Mouse (Mus musculus) kidney, embryonic 15.5 days (tissue): ENCODE measurements around the gene Usp44. TPM values are rescaled to one million over a fixed set of nuclear protein-coding genes. Genes with fewer than 3 reads are reported as not detected.

Experiments used
- ATAC-seq: fragments of 200-750 bp; cut with Nextera tagmentation; replicated peaks from 2 replicates; pipeline ENCODE4 v1.8.0; 2017; ENCODE audit warnings: moderate TSS enrichment; ENCODE audit not compliant: low FRiP score
- H3K27ac ChIP-seq: fragments of 300-500 bp; sonication (generic); 2 replicates; pipeline ENCODE4 v1.5.1; 2015; ENCODE audit warnings: mild to moderate bottlenecking, inconsistent platforms
- H3K27me3 ChIP-seq: fragments of 300-500 bp; sonication (generic); 2 replicates; pipeline ENCODE4 v1.6.1; 2015; ENCODE audit warnings: inconsistent platforms
- H3K36me3 ChIP-seq: fragments of 300-500 bp; sonication (generic); 2 replicates; pipeline ENCODE4 v1.6.1; 2015; ENCODE audit warnings: inconsistent platforms
- H3K4me1 ChIP-seq: fragments of 300-500 bp; sonication (generic); 2 replicates; pipeline ENCODE4 v1.6.1; 2015; ENCODE audit warnings: inconsistent platforms
- H3K4me2 ChIP-seq: fragments of 300-500 bp; sonication (generic); 2 replicates; pipeline ENCODE4 v1.6.1; 2015; ENCODE audit warnings: moderate library complexity, mild to moderate bottlenecking, inconsistent platforms
- H3K4me3 ChIP-seq: fragments of 300-500 bp; sonication (generic); replicated peaks from 2 replicates; pipeline ENCODE4 v1.5.1; 2015; ENCODE audit warnings: mild to moderate bottlenecking, inconsistent platforms
- H3K9ac ChIP-seq: fragments of 300-500 bp; sonication (generic); 2 replicates; pipeline ENCODE4 v1.6.1; 2015; ENCODE audit warnings: mild to moderate bottlenecking, inconsistent platforms
- H3K9me3 ChIP-seq: fragments of 300-500 bp; sonication (generic); replicated peaks from 2 replicates; pipeline ENCODE4 v1.6.1; 2016; ENCODE audit warnings: inconsistent platforms
- WGBS: fragments of 180-500 bp; shearing (Covaris S2); methylation state at CpG from one replicate; pipeline ENCODE4 v1.1.7; 2015; ENCODE audit warnings: mixed read lengths; 5-methylcytosine and 5-hydroxymethylcytosine counted together
- polyA plus RNA-seq: library from polyadenylated mRNA; unstranded; fragments of >200 nt; fragmentation: Nextera tagmentation; extraction: Ambion mirVana; gene quantifications from 2 replicates; pipeline ENCODE4 v1.2.1, GENCODE M21; 2015

Usp44 gene
- polyA plus RNA-seq, 1 experiment from 2014 or later: 0.73 TPM

DNA sequence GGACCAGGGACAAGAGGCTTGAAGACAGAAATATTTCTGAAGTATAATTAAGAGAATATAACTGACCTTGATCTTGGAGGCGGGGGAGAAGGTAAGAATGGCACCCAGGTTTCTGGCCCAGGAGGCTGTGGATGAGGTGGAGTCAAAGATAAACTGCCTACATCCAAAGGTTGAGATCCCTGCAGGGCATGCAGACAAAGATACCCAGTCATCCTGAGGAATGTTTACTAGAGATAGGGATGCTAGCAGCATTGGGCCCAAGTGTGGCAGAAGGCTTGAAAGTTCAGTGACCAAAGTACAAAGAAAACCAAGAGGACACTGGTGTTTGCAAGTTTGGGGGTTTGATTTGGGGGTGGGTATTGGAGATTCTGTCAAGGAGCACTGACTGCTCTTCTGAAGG, 59.7 kb downstream of the Usp44 start:
- peaks cover 14% of the 10 kb centered on the region for H3K4me1 ChIP-seq
- no peak for ATAC-seq
- WGBS: 95% methylated on average over 1 of the region's 1 CpGs
- H3K27me3 ChIP-seq: no peaks in the 10 kb centered on the region
- H3K4me2 ChIP-seq: no peak overlapping the region
- no peak overlapping the region for H3K27ac ChIP-seq
- H3K9me3 ChIP-seq: no peaks in the 10 kb centered on the region
- H3K4me3 ChIP-seq: no peak overlapping the region
- H3K9ac ChIP-seq: no peak overlapping the region
- peaks cover 12% of the 10 kb centered on the region for H3K36me3 ChIP-seq

DNA sequence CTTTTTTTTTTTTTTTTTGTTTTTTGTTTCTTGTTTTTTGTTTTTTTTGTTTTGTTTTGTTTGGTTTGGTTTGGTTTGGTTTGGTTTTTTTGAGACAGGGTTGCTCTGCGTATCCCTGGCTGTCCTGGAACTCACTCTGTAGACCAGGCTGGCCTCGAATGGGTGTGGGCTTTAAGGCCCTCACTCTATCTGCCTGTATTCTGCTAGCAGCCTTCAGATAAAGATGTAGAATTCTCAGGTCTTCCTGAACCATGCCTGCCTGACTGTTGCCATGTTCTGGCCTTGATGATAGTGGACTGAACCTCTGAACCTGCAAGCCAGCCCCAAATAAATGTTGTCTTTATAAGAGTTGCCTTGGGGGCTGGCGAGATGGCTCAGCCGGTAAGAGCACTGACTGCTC, 61.2 kb downstream of the Usp44 start:
- WGBS: 94% methylated on average over 4 of the region's 4 CpGs
- Histone ChIP-seq H3K36me3 (no peaks in the 10 kb centered on the region), H3K9ac (no peak overlapping the region), H3K27me3 (no peaks in the 10 kb centered on the region), H3K4me2 (no peak overlapping the region), H3K9me3 (no peaks in the 10 kb centered on the region), H3K4me3 (no peak overlapping the region), H3K4me1 (peaks cover 14% of the 10 kb centered on the region), H3K27ac (no peak overlapping the region)
- ATAC-seq: no peak

DNA sequence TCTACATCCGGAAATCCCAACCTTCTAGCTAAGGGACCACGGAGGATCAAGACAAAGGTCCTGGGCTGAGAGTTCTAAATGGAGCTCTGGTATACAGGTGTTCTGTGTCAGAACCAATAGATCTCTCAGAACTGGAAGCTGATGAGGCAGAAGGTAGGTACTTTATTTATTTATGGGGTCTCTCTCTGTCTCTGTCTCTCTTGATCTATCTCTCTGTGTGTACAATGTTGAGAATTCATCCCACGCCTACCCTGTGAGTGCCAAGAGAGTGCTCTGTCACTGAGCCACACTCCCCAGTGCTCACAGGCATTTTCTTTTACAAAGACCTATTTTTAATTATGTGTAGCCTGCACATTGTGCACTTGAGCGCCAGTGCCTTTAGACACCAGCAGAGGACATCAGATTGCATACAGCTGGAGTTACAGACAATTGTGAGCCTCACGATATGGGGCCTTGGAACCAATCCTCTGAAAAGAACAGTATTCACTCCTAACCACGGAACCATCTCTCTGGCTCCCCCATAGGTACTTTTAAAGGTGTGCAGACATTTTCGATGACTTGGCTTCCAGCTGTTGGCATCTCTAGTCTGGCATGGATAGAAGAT, 65.8 kb downstream of the Usp44 start, which contains the start of gene Metap2:
Gene Metap2, minus strand, starts transcription at position 51 of the 604 bp plus-strand sequence.
- Histone ChIP-seq H3K4me3 (no peak within 1 kb of the TSS), H3K36me3 (no peaks in the 10 kb centered on the region), H3K4me1 (peaks cover 3% of the 10 kb centered on the region; the same call in 1 of the 2 replicates), H3K4me2 (no peak within 1 kb of the TSS), H3K27me3 (no peaks in the 10 kb centered on the region), H3K27ac (no peak within 1 kb of the TSS), H3K9me3 (no peaks in the 10 kb centered on the region), H3K9ac (no peak within 1 kb of the TSS)
- 71% methylated on average over 7 of the region's 7 CpGs for WGBS
- no peak for ATAC-seq

DNA sequence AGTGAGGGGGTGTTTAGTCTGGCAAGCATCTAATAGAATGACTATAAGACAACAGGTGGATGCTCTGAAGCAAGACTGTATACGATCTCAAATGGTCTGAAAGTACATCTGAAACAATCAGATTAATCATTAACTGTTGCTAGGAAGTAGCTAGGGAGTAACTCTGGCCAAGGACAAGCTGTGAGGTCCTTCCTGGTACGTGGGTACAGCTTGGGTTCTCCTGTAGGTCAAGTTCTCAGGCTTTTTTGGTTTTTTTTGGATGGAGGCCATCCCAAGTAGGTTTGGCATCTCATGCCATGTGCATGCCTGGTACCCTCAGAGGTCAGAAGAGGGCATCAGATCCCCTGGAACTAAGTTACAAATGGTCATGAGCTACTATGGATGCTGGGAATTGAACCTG, 67.9 kb downstream of the Usp44 start:
- 0 out of 2 replicates have a peak, but pooled peaks have one; percentile 36 for ATAC-seq
- no peak overlapping the region for H3K27ac ChIP-seq
- no peaks in the 10 kb centered on the region for H3K27me3 ChIP-seq
- H3K4me2 ChIP-seq: no peak overlapping the region
- no peak overlapping the region for H3K4me3 ChIP-seq
- peaks cover 3% of the 10 kb centered on the region; the same call in 1 of the 2 replicates for H3K4me1 ChIP-seq
- no peaks in the 10 kb centered on the region for H3K36me3 ChIP-seq
- WGBS: 46% methylated on average over 2 of the region's 2 CpGs
- no peak overlapping the region for H3K9ac ChIP-seq
- H3K9me3 ChIP-seq: no peaks in the 10 kb centered on the region

DNA sequence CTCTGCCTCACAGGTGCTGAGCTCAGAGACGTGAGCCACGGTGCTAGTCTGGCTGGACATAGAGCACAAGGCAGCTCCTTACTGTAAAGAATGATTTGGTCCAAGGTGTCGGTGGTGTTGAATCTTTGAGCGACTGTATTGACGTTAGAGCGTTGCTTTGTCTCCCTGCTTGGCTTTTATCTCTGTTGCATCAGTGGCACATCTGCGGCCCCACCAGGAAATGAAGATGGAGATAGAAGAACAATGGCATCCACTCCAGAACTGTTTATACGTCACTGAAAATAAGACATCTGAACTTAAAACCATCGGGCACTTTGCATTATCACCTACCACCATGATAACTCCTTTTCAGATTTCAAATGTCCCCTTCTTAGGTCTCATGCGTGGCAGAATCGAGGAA, 68.6 kb downstream of the Usp44 start:
- WGBS: 85% methylated on average over 11 of the region's 11 CpGs
- H3K4me2 ChIP-seq: no peak overlapping the region
- H3K4me1 ChIP-seq: peaks cover 3% of the 10 kb centered on the region; the same call in 1 of the 2 replicates
- ATAC-seq: no peak
- H3K4me3 ChIP-seq: no peak overlapping the region
- H3K27me3 ChIP-seq: no peaks in the 10 kb centered on the region
- no peaks in the 10 kb centered on the region for H3K9me3 ChIP-seq
- no peak overlapping the region for H3K9ac ChIP-seq
- no peak overlapping the region for H3K27ac ChIP-seq
- no peaks in the 10 kb centered on the region for H3K36me3 ChIP-seq

DNA sequence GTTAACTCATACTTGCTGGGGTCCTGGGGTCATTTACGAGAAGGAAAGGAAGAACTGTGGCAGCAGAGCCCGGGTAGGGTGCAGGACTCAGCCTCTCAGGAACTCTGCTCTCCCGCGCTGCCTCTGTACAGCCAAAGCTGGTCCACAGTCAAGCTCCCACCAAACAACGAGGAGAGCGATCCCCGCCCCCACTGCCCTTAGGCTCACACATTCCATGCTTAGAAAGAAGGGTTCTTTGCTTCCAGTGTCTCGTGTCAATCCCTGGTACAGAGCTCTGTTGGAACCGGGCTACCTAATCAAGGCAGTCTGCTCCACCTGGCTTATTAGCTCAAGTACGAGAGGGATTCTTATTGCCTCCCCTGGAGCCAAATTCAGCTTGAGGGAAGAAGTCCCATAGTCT, 76.0 kb downstream of the Usp44 start:
- Histone ChIP-seq H3K4me3 (no peak overlapping the region), H3K4me1 (0 out of 2 replicates have a peak, but pooled peaks cover 3% of the 10 kb centered on the region), H3K9ac (no peak overlapping the region), H3K27me3 (no peaks in the 10 kb centered on the region), H3K9me3 (no peaks in the 10 kb centered on the region), H3K27ac (no peak overlapping the region), H3K36me3 (no peaks in the 10 kb centered on the region), H3K4me2 (no peak overlapping the region)
- 45% methylated on average over 10 of the region's 10 CpGs for WGBS
- ATAC-seq: no peak

Other genes starting within 250 kb of the Usp44 start
- gene Snrpf, start 241.8 kb upstream of the Usp44 start, polyA plus RNA-seq: 139 TPM in 2 replicates
- gene Ntn4, start 190.9 kb upstream of the Usp44 start, polyA plus RNA-seq: 0.69 and 0.93 TPM in 2 replicates
- 206 and 215 TPM in 2 replicates for gene Metap2, start 65.5 kb downstream of the Usp44 start, polyA plus RNA-seq
- gene Vezt, start 204.3 kb downstream of the Usp44 start, polyA plus RNA-seq: 23.6 TPM in 2 replicates
- gene Fgd6, start 204.4 kb downstream of the Usp44 start, polyA plus RNA-seq: 3.0 and 3.3 TPM in 2 replicates